Mouse (Mus musculus): ENCODE results near the gene Mcf2l. TPM values are rescaled to one million over a fixed set of nuclear protein-coding genes. Genes with fewer than 3 reads are reported as not detected.
A peak's percentile ranks its signal among the peaks of the same experiment; 100 is the strongest.

Mcf2l gene
- polyA plus RNA-seq, 1 experiment from 2014 or later, result 18.7 TPM

DNA sequence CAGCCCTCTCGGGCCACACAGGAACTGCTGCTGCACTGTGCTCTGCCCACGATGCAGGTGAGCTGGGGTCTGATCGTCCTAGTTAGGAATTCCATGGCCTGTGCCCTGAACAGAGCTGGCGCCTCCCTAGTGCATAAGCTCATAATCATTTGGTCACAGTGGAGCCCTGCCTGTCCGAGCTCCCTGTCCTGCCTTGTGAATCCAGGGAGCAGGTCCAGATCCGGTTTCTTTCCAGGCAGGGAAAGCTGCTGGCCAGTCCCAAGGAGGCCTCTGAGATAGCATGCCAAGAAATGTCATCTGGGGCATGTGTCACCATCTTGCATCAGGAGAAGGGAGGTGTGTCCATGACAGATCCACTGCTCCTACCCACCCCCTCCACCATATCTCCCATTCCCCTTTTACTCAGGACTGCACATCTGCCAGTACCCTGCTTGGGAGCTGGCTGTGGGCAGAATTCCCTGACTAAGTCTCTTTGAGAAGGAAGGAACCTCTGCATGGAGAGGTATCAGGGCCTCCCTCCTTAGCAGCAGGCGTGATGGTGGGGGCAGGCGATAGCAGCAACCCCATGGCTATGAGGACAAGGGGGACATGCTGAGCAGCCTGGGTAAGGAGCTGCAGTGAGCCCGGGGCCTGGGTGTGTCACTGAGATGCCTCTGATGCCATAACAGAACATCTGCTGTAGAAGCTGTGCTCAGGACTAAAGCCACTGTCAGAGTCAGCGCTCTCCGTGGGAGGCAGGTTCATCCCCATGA is 21.4 kb downstream of the Mcf2l start:
- Histone ChIP-seq H3K4me3 (replicated peaks) (no peak overlapping the region), H3K27ac (replicated peaks) (no peak overlapping the region), H3K27me3 (no peaks in the 10 kb centered on the region), H3K9me3 (replicated peaks) (no peaks in the 10 kb centered on the region), H3K9ac (no peak overlapping the region), H3K36me3 (no peaks in the 10 kb centered on the region), H3K4me2 (replicated peaks) (no peak overlapping the region), H3K4me1 (no peaks in the 10 kb centered on the region; the same call in 1 of the 2 replicates)
- 77% methylated on average over 11 of the region's 11 CpGs for WGBS
- ATAC-seq (ENCODE audit: insufficient number of reproducible peaks, low FRiP score, low TSS enrichment, low read depth), result no peak

DNA sequence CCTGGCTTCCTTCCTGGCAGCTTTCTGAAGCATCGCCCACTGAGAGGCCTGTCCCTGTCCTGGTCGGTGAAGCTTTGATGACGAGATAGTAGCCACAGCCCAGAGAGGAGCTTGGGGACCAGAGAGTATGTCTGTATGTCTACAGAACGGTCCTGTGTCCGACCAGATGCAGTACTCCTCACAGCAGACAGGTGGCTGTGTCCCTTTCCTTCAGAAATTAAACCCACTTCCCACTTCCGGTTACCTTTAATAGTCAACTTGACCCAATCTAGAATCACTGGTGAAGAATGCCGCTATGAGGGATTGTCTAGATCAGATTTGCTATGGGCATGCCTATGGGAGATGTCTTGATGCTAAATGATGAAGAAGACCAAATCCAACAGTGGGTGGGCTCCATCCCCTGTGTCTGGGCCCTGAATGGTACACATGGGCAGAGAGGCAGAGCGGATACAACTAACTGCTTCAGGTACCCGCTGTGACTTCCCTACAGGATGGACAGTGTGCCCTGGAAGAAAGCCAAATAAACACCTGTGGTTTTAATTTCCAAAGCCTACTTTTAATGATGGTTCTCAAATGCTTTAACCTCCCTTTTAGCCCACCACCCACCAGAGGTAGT is 22.0 kb downstream of the Mcf2l start:
- WGBS, result 65% methylated on average over 9 of the region's 9 CpGs
- Histone ChIP-seq H3K36me3 (no peaks in the 10 kb centered on the region), H3K4me3 (replicated peaks) (no peak overlapping the region), H3K4me2 (replicated peaks) (no peak overlapping the region), H3K9me3 (replicated peaks) (no peaks in the 10 kb centered on the region), H3K27ac (replicated peaks) (no peak overlapping the region), H3K9ac (no peak overlapping the region), H3K27me3 (no peaks in the 10 kb centered on the region), H3K4me1 (no peaks in the 10 kb centered on the region; the same call in 1 of the 2 replicates)
- no peak for ATAC-seq (ENCODE audit: insufficient number of reproducible peaks, low FRiP score, low TSS enrichment, low read depth)

DNA sequence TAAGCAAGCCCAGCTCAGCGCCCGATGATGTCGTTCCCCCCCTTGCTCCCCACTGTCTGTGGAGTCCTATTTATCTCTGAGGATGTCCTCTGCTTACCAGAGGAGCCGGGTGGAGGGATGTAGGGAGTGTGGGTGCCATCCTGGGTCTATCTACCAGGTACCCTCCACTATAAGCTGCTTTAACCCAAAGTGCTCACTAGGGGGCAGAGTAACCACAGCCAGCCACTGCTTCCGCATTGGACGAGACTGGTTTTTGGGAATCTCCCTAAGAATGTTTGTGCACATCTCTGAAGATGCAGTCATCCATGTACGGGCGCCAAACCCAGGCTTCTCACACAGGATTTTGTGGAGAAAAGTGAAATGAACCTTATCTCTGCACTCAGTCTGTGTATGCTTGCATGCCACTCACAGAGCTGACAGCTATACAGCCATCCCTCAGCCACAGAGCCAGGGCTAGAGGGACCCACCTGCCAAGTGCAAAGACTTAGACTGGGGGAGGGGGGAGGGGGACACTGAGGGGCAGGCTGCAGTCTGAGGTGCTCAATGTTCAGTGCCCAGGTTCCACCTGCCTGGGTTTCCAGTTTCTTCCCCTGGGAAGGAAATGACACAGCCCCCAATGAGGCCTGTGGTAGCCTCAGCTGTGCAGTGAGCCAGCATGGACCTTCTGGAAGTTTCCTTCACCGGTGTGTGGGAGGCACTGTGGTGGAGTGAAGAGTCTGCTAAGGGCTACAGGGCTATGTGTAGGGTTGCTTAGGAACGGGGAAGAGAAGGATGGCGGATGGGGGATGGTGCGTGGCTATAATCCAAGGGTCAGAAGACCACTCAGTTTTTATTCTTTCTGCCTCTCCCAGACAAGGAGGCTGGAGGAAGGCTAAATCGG is 23.1 kb downstream of the Mcf2l start:
- WGBS, result 45% methylated on average over 13 of the region's 13 CpGs
- no peaks in the 10 kb centered on the region for H3K36me3 ChIP-seq
- no peaks in the 10 kb centered on the region for H3K27me3 ChIP-seq
- H3K27ac ChIP-seq (replicated peaks), result no peak overlapping the region
- no peak overlapping the region for H3K9ac ChIP-seq
- ATAC-seq (ENCODE audit: insufficient number of reproducible peaks, low FRiP score, low TSS enrichment, low read depth), result no peak
- no peak overlapping the region for H3K4me3 ChIP-seq (replicated peaks)
- no peak overlapping the region for H3K4me2 ChIP-seq (replicated peaks)
- H3K9me3 ChIP-seq (replicated peaks), result no peaks in the 10 kb centered on the region
- H3K4me1 ChIP-seq, result no peaks in the 10 kb centered on the region; the same call in 1 of the 2 replicates

- no peak for ATAC-seq (ENCODE audit: insufficient number of reproducible peaks, low FRiP score, low TSS enrichment, low read depth)
- no peaks in the 10 kb centered on the region; the same call in 1 of the 2 replicates for H3K4me1 ChIP-seq
- H3K9ac ChIP-seq, result no peak overlapping the region
These were observed 24.2 kb downstream of the Mcf2l start for GRCm38 (mm10) chr8:12897815-12898214.

DNA sequence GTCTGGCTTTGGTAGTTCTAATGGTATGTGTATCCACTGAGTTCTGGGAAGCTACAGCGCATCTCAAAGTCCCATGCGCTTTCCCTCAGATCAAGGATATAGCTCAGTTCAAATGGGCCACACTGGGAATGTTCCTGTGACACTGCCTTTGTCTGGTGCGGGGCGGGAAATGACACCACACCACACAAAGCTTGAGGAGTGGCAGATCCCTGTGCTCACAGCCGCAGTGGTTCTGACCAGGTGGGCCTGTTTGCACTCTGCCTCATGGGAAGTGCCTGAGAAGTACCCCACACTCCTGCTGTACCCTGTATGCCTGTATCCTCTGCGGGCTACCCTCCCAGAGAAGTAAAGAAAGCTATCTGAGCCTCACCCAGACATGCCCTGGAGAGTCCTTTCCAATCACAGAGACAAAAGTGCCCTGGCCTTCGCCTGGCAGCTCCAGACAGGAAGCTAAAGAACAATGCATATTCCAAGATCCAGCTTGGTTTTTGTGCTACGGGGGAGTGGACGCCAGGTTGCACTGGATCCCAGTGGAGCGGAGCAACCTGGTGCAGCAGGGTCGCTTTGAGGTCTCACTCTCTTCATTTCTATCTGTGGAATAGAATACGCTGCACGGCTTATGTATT is 30.3 kb downstream of the Mcf2l start:
- Histone ChIP-seq H3K36me3 (no peaks in the 10 kb centered on the region), H3K4me2 (replicated peaks) (no peak overlapping the region), H3K9ac (no peak overlapping the region), H3K4me1 (no peaks in the 10 kb centered on the region), H3K4me3 (replicated peaks) (no peak overlapping the region), H3K27me3 (no peaks in the 10 kb centered on the region), H3K27ac (replicated peaks) (0 out of 2 replicates have a peak overlapping the region, but pooled peaks have one; percentile 34), H3K9me3 (replicated peaks) (no peaks in the 10 kb centered on the region)
- 81% methylated on average over 13 of the region's 13 CpGs for WGBS
- ATAC-seq (ENCODE audit: insufficient number of reproducible peaks, low FRiP score, low TSS enrichment, low read depth), result no peak

More at GRCm38 (mm10) chr8:12897815-12898214, 24.2 kb downstream of the Mcf2l start:
- no peak overlapping the region for H3K4me3 ChIP-seq (replicated peaks)
- no peaks in the 10 kb centered on the region for H3K27me3 ChIP-seq
- WGBS, result 52% methylated on average over 9 of the region's 9 CpGs
- H3K36me3 ChIP-seq, result no peaks in the 10 kb centered on the region
- no peak overlapping the region for H3K4me2 ChIP-seq (replicated peaks)
- H3K27ac ChIP-seq (replicated peaks), result no peak overlapping the region
- no peaks in the 10 kb centered on the region for H3K9me3 ChIP-seq (replicated peaks)

- no peak overlapping the region for H3K4me3 ChIP-seq (replicated peaks)
- H3K27me3 ChIP-seq, result no peaks in the 10 kb centered on the region
- no peaks in the 10 kb centered on the region for H3K4me1 ChIP-seq
- ATAC-seq (ENCODE audit: insufficient number of reproducible peaks, low FRiP score, low TSS enrichment, low read depth), result no peak
- no peaks in the 10 kb centered on the region for H3K36me3 ChIP-seq
- no peaks in the 10 kb centered on the region for H3K9me3 ChIP-seq (replicated peaks)
- no peak overlapping the region for H3K9ac ChIP-seq
- H3K4me2 ChIP-seq (replicated peaks), result no peak overlapping the region
- WGBS, result 76% methylated on average over 5 of the region's 5 CpGs
- H3K27ac ChIP-seq (replicated peaks), result no peak overlapping the region
These were observed 31.5 kb downstream of the Mcf2l start for GRCm38 (mm10) chr8:12905122-12905521.

DNA sequence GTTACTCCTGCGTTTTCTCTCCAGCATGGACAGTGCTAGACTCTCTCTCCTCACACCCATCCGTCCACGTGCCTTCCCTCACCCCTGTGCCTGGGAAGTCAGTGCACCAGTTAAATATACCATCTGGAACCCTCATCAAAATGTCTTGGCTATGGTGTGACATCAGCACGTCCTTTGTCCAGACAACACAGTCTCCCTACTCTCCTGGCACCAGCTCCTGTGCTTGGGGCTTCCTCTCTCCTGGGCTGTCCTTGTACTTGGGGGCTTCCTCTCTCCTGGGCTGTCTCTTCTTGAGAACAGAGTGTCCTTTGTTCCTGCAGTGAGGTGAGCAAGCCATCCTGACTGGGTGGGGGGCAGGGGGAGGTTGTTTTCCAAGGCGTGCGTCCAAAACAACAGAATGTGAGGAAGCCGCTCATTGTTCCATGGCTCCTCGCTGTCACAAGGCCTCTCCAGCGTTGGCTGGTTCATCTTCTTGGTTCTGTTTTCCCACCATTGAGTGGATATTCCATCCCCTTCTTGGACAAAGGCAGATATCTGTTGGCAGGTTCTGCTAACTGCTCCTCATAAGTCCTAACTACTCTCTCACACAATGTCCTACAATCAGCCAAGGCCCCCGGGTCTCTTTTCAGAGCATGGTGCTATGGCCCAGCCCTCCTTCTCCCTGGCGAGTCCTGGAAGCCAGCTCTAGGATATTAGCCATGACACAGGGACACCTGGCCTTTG is 32.2 kb downstream of the Mcf2l start:
- WGBS, result 75% methylated on average over 11 of the region's 11 CpGs
- Histone ChIP-seq H3K4me3 (replicated peaks) (no peak overlapping the region), H3K4me2 (replicated peaks) (no peak overlapping the region), H3K4me1 (no peaks in the 10 kb centered on the region), H3K36me3 (no peaks in the 10 kb centered on the region), H3K9ac (no peak overlapping the region), H3K9me3 (replicated peaks) (no peaks in the 10 kb centered on the region), H3K27me3 (no peaks in the 10 kb centered on the region), H3K27ac (replicated peaks) (peak overlapping the region; percentile 34; the same call in 1 of the 2 replicates)
- no peak for ATAC-seq (ENCODE audit: insufficient number of reproducible peaks, low FRiP score, low TSS enrichment, low read depth)

DNA sequence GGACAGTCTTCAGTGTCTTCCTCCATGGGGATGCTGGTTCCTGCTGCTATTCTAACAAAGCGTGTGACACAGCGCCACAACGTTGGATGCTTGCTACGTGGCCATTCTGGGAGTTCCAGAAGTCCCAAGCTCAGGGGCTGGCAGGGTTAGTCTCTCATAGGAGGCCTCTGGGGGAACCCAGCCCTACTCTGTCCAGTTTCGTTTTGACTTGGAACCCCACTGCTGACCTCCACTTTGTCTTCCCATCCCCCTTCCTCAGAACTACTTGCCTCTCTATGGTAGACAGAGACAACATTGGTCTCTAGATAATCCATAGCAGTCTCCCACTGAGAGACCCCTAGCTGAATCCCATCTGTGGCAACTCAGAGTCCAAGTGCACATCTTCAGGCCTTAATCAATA is 33.0 kb downstream of the Mcf2l start:
- Histone ChIP-seq H3K4me3 (replicated peaks) (no peak overlapping the region), H3K4me2 (replicated peaks) (no peak overlapping the region), H3K9ac (no peak overlapping the region), H3K27me3 (no peaks in the 10 kb centered on the region), H3K36me3 (no peaks in the 10 kb centered on the region), H3K9me3 (replicated peaks) (no peaks in the 10 kb centered on the region), H3K27ac (replicated peaks) (no peak overlapping the region), H3K4me1 (no peaks in the 10 kb centered on the region)
- ATAC-seq (ENCODE audit: insufficient number of reproducible peaks, low FRiP score, low TSS enrichment, low read depth), result no peak
- 70% methylated on average over 5 of the region's 5 CpGs for WGBS

GRCm38 (mm10) chr8:12907730-12908129 is 34.1 kb downstream of the Mcf2l start:
- Histone ChIP-seq H3K27ac (replicated peaks) (no peak overlapping the region), H3K9me3 (replicated peaks) (no peaks in the 10 kb centered on the region), H3K4me1 (0 out of 2 replicates have a peak, but pooled peaks cover 3% of the 10 kb centered on the region), H3K9ac (no peak overlapping the region), H3K27me3 (no peaks in the 10 kb centered on the region), H3K4me3 (replicated peaks) (no peak overlapping the region), H3K4me2 (replicated peaks) (no peak overlapping the region), H3K36me3 (no peaks in the 10 kb centered on the region)
- WGBS, result 81% methylated on average over 4 of the region's 4 CpGs
- ATAC-seq (ENCODE audit: insufficient number of reproducible peaks, low FRiP score, low TSS enrichment, low read depth), result no peak

- Histone ChIP-seq H3K27me3 (no peaks in the 10 kb centered on the region), H3K4me2 (replicated peaks) (no peak overlapping the region), H3K4me3 (replicated peaks) (no peak overlapping the region), H3K9ac (no peak overlapping the region), H3K9me3 (replicated peaks) (no peaks in the 10 kb centered on the region), H3K36me3 (no peaks in the 10 kb centered on the region), H3K4me1 (peaks cover 22% of the 10 kb centered on the region), H3K27ac (replicated peaks) (no peak overlapping the region; the same call in 1 of the 2 replicates)
- ATAC-seq (ENCODE audit: insufficient number of reproducible peaks, low FRiP score, low TSS enrichment, low read depth), result peak; percentile 71
- 15% methylated on average over 5 of the region's 5 CpGs for WGBS
These were observed 38.4 kb downstream of the Mcf2l start for GRCm38 (mm10) chr8:12912011-12912410.
